Mouse (Mus musculus): ENCODE measurements around the gene Tmc4.

Tmc4 gene

GRCm38 (mm10) chr7:3692987-3693808, 15.8 kb upstream of the Tmc4 start, which contains the start of gene Mboat7:
Gene Mboat7, minus strand, starts transcription at chr7:3693523.
- peak; percentile 97 for DNase-seq (ENCODE audit: low read depth, low spot score)

- DNase-seq (ENCODE audit: low read depth, low spot score), result no peak
These were observed 15.1 kb upstream of the Tmc4 start, which contains the start of gene Tsen34 for GRCm38 (mm10) chr7:3692382-3692986. Gene Tsen34, plus strand, starts transcription at chr7:3692863.

GRCm38 (mm10) chr7:3691919-3692318, 14.6 kb upstream of the Tmc4 start:
- no peak for DNase-seq (ENCODE audit: low read depth, low spot score)

- no peak for DNase-seq (ENCODE audit: low read depth, low spot score)
These were observed 8.2 kb upstream of the Tmc4 start for GRCm38 (mm10) chr7:3685400-3686187.

- DNase-seq (ENCODE audit: low read depth, low spot score), result no peak
These were observed 7.3 kb upstream of the Tmc4 start for GRCm38 (mm10) chr7:3684698-3685097.

GRCm38 (mm10) chr7:3683908-3684550, 6.7 kb upstream of the Tmc4 start:
- DNase-seq (ENCODE audit: low read depth, low spot score), result no peak

GRCm38 (mm10) chr7:3676371-3676770, 982 bp downstream of the Tmc4 start:
- no peak for DNase-seq (ENCODE audit: low read depth, low spot score)

- no peak for DNase-seq (ENCODE audit: low read depth, low spot score)
These were observed 2.2 kb downstream of the Tmc4 start for GRCm38 (mm10) chr7:3675228-3675548.

- peak; percentile 87 for DNase-seq (ENCODE audit: low read depth, low spot score)
These were observed 2.7 kb downstream of the Tmc4 start for GRCm38 (mm10) chr7:3674507-3675227.

- peak; percentile 29 for DNase-seq (ENCODE audit: low read depth, low spot score)
These were observed 10.4 kb downstream of the Tmc4 start for GRCm38 (mm10) chr7:3666921-3667391.

GRCm38 (mm10) chr7:3665215-3666114, 11.9 kb downstream of the Tmc4 start, which contains the start of gene Leng1:
Gene Leng1, minus strand, starts transcription at chr7:3665840.
- DNase-seq (ENCODE audit: low read depth, low spot score), result peak; percentile 97

GRCm38 (mm10) chr7:3664524-3665214, 12.7 kb downstream of the Tmc4 start:
- peak; percentile 24 for DNase-seq (ENCODE audit: low read depth, low spot score)

GRCm38 (mm10) chr7:3658578-3658977, 18.8 kb downstream of the Tmc4 start:
- no peak for DNase-seq (ENCODE audit: low read depth, low spot score)

GRCm38 (mm10) chr7:3656966-3657365, 20.4 kb downstream of the Tmc4 start:
- no peak for DNase-seq (ENCODE audit: low read depth, low spot score)

GRCm38 (mm10) chr7:3646641-3647040, 30.7 kb downstream of the Tmc4 start:
- no peak for DNase-seq (ENCODE audit: low read depth, low spot score)

GRCm38 (mm10) chr7:3646188-3646587, 31.2 kb downstream of the Tmc4 start:
- DNase-seq (ENCODE audit: low read depth, low spot score), result no peak

- no peak for DNase-seq (ENCODE audit: low read depth, low spot score)
These were observed 31.8 kb downstream of the Tmc4 start for GRCm38 (mm10) chr7:3645488-3646025.

- DNase-seq (ENCODE audit: low read depth, low spot score), result peak; percentile 99
These were observed 32.5 kb downstream of the Tmc4 start, which contains the start of gene Cnot3 for GRCm38 (mm10) chr7:3644672-3645487. Gene Cnot3, plus strand, starts transcription at chr7:3645268.

Data from mesoderm, embryonic 11.5 days (tissue).